Mouse (Mus musculus) neural tube, embryonic 12.5 days (tissue): ENCODE data around the gene Ltb4r2. TPM values are rescaled to one million over a fixed set of nuclear protein-coding genes. Genes with fewer than 3 reads are reported as not detected.
"Not testable (repeated sequence)": the region's sequence is repeated elsewhere in the genome, so short reads cannot be mapped to it uniquely, and the experiment has no call there.

Source experiments
- ATAC-seq: fragments of 200-750 bp; cut with Nextera tagmentation; 2 replicates; pipeline ENCODE4 v1.8.0; 2017; ENCODE audit warnings: low read depth, mild to moderate bottlenecking, moderate TSS enrichment, moderate library complexity; ENCODE audit not compliant: low FRiP score
- H3K27ac ChIP-seq: fragments of 300-500 bp; sonication (generic); 2 replicates; pipeline ENCODE4 v1.5.1; 2016
- H3K27me3 ChIP-seq: fragments of 300-500 bp; sonication (generic); replicated peaks from 2 replicates; pipeline ENCODE4 v1.6.1; 2016; ENCODE audit warnings: mild to moderate bottlenecking
- H3K36me3 ChIP-seq: fragments of 300-500 bp; sonication (generic); 2 replicates; pipeline ENCODE4 v1.6.1; 2016; ENCODE audit warnings: mild to moderate bottlenecking
- H3K4me1 ChIP-seq: fragments of 300-500 bp; sonication (generic); 2 replicates; pipeline ENCODE4 v1.6.1; 2016
- H3K4me2 ChIP-seq: fragments of 300-500 bp; sonication (generic); replicated peaks from 2 replicates; pipeline ENCODE4 v1.6.1; 2016; ENCODE audit warnings: mild to moderate bottlenecking
- H3K4me3 ChIP-seq: fragments of 300-500 bp; sonication (generic); 2 replicates; pipeline ENCODE4 v1.5.1; 2016
- H3K9ac ChIP-seq: fragments of 300-500 bp; sonication (generic); 2 replicates; pipeline ENCODE4 v1.6.1; 2016; ENCODE audit warnings: mild to moderate bottlenecking
- H3K9me3 ChIP-seq: fragments of 300-500 bp; sonication (generic); 2 replicates; pipeline ENCODE4 v1.6.1; 2016; ENCODE audit warnings: mild to moderate bottlenecking
- WGBS: fragments of 180-500 bp; shearing (Covaris S2); methylation state at CpG from one replicate; pipeline ENCODE4 v1.1.7; 2016; 5-methylcytosine and 5-hydroxymethylcytosine counted together
- polyA plus RNA-seq: library from polyadenylated mRNA; unstranded; fragments of >200 nt; fragmentation: Nextera tagmentation; extraction: Ambion mirVana; gene quantifications from 2 replicates; pipeline ENCODE4 v1.2.1, GENCODE M21; 2016

Gene Ltb4r2
- polyA plus RNA-seq, 1 experiment from 2014 or later, result 0.37 TPM

- 26% methylated on average over 10 of the region's 10 CpGs for WGBS
- Histone ChIP-seq H3K36me3 (peaks cover 36% of the 10 kb centered on the region), H3K4me2 (peak overlapping the region; percentile 98), H3K9ac (no peak overlapping the region), H3K27ac (no peak overlapping the region), H3K4me1 (peaks cover 26% of the 10 kb centered on the region), H3K9me3 (no peaks in the 10 kb centered on the region), H3K27me3 (no peaks in the 10 kb centered on the region), H3K4me3 (no peak overlapping the region)
- peak; percentile 44 for ATAC-seq
Observed at GRCm38 (mm10) chr14:55743711-55744110, 17.5 kb upstream of the Ltb4r2 start.

- H3K36me3 ChIP-seq, result peaks cover 32% of the 10 kb centered on the region
- H3K4me1 ChIP-seq, result peaks cover 26% of the 10 kb centered on the region
- H3K4me3 ChIP-seq, result peak within 1 kb of the TSS; percentile 84
- H3K27ac ChIP-seq, result peak within 1 kb of the TSS; percentile 32; the same call in 1 of the 2 replicates
- WGBS, result 2% methylated on average over 48 of the region's 48 CpGs
- no peaks in the 10 kb centered on the region for H3K9me3 ChIP-seq
- H3K9ac ChIP-seq, result peak within 1 kb of the TSS; percentile 80
- H3K4me2 ChIP-seq, result peak within 1 kb of the TSS; percentile 98
- peak; percentile 91 for ATAC-seq
- H3K27me3 ChIP-seq, result no peaks in the 10 kb centered on the region
Observed at GRCm38 (mm10) chr14:55745180-55745860, 15.9 kb upstream of the Ltb4r2 start, which contains the start of the genes Dhrs1 and Nop9. Gene Dhrs1 (minus strand): TSS chr14:55745690. Gene Nop9 (plus strand): TSS chr14:55745693.

GRCm38 (mm10) chr14:55745861-55746237 lies 15.4 kb upstream of the Ltb4r2 start:
- no peaks in the 10 kb centered on the region for H3K9me3 ChIP-seq
- no peak; the same call in 1 of the 2 replicates for ATAC-seq
- H3K27ac ChIP-seq, result peak overlapping the region; percentile 32; the same call in 1 of the 2 replicates
- H3K4me3 ChIP-seq, result peak overlapping the region; percentile 84
- H3K27me3 ChIP-seq, result no peaks in the 10 kb centered on the region
- H3K4me2 ChIP-seq, result peak overlapping the region; percentile 98
- H3K36me3 ChIP-seq, result peaks cover 32% of the 10 kb centered on the region
- peak overlapping the region; percentile 80 for H3K9ac ChIP-seq
- H3K4me1 ChIP-seq, result peaks cover 26% of the 10 kb centered on the region
- WGBS, result under 1% methylated on average over 31 of the region's 31 CpGs

GRCm38 (mm10) chr14:55747051-55747847 lies 14.0 kb upstream of the Ltb4r2 start:
- WGBS, result 92% methylated on average over 10 of the region's 10 CpGs
- peak overlapping the region; percentile 98 for H3K4me2 ChIP-seq
- no peaks in the 10 kb centered on the region for H3K9me3 ChIP-seq
- peaks cover 26% of the 10 kb centered on the region for H3K4me1 ChIP-seq
- ATAC-seq, result no peak
- H3K27me3 ChIP-seq, result no peaks in the 10 kb centered on the region
- peaks cover 38% of the 10 kb centered on the region for H3K36me3 ChIP-seq
- H3K27ac ChIP-seq, result no peak overlapping the region
- no peak overlapping the region for H3K4me3 ChIP-seq
- H3K9ac ChIP-seq, result no peak overlapping the region

GRCm38 (mm10) chr14:55757566-55757965 lies 3.7 kb upstream of the Ltb4r2 start:
- Histone ChIP-seq H3K9ac (no peak overlapping the region), H3K4me2 (no peak overlapping the region), H3K4me3 (no peak overlapping the region), H3K9me3 (no peaks in the 10 kb centered on the region), H3K4me1 (peaks cover 7% of the 10 kb centered on the region; the same call in 1 of the 2 replicates), H3K27ac (no peak overlapping the region), H3K36me3 (peaks cover 40% of the 10 kb centered on the region), H3K27me3 (peaks cover 22% of the 10 kb centered on the region)
- ATAC-seq, result no peak
- WGBS, result 84% methylated on average over 6 of the region's 6 CpGs

- WGBS, result 20% methylated on average over 8 of the region's 8 CpGs
- no peak within 1 kb of the TSS for H3K9ac ChIP-seq
- no peak for ATAC-seq
- H3K4me2 ChIP-seq, result no peak within 1 kb of the TSS; the same call in 1 of the 2 replicates
- peaks cover 30% of the 10 kb centered on the region for H3K27me3 ChIP-seq
- H3K4me1 ChIP-seq, result peaks cover 7% of the 10 kb centered on the region; the same call in 1 of the 2 replicates
- no peak within 1 kb of the TSS for H3K27ac ChIP-seq
- H3K9me3 ChIP-seq, result no peaks in the 10 kb centered on the region
- H3K36me3 ChIP-seq, result peaks cover 32% of the 10 kb centered on the region
- H3K4me3 ChIP-seq, result no peak within 1 kb of the TSS
Observed at GRCm38 (mm10) chr14:55758363-55758784, 2.9 kb upstream of the Ltb4r2 start, which contains the start of gene Cideb. Gene Cideb (minus strand): TSS chr14:55758458.

GRCm38 (mm10) chr14:55760156-55760555 lies 1.1 kb upstream of the Ltb4r2 start:
- 3% methylated on average over 6 of the region's 6 CpGs for WGBS
- H3K4me1 ChIP-seq, H3K4me3 ChIP-seq, H3K9me3 ChIP-seq, H3K27ac ChIP-seq, H3K9ac ChIP-seq: not testable (repeated sequence)
- peaks cover 14% of the 10 kb centered on the region for H3K36me3 ChIP-seq
- peak overlapping the region; percentile 40 for H3K4me2 ChIP-seq
- peaks cover 47% of the 10 kb centered on the region for H3K27me3 ChIP-seq
- ATAC-seq, result peak; percentile 12

GRCm38 (mm10) chr14:55762001-55762821 lies 983 bp downstream of the Ltb4r2 start:
- peak; percentile 71 for ATAC-seq
- no peaks in the 10 kb centered on the region for H3K9me3 ChIP-seq
- H3K36me3 ChIP-seq, result no peaks in the 10 kb centered on the region
- peak overlapping the region; percentile 64 for H3K9ac ChIP-seq
- H3K27ac ChIP-seq, result no peak overlapping the region
- peaks cover 63% of the 10 kb centered on the region for H3K27me3 ChIP-seq
- peak overlapping the region; percentile 52 for H3K4me3 ChIP-seq
- H3K4me1 ChIP-seq, result peaks cover 7% of the 10 kb centered on the region; the same call in 1 of the 2 replicates
- H3K4me2 ChIP-seq, result peak overlapping the region; percentile 86
- 1% methylated on average over 77 of the region's 77 CpGs for WGBS

- no peak for ATAC-seq
- H3K27me3 ChIP-seq, result peaks cover 72% of the 10 kb centered on the region
- no peak overlapping the region for H3K9ac ChIP-seq
- H3K4me3 ChIP-seq, result no peak overlapping the region
- 71% methylated on average over 7 of the region's 7 CpGs for WGBS
- H3K36me3 ChIP-seq, result no peaks in the 10 kb centered on the region
- peak overlapping the region; percentile 86; the same call in 1 of the 2 replicates for H3K4me2 ChIP-seq
- no peaks in the 10 kb centered on the region for H3K9me3 ChIP-seq
- no peak overlapping the region for H3K27ac ChIP-seq
- peaks cover 16% of the 10 kb centered on the region; the same call in 1 of the 2 replicates for H3K4me1 ChIP-seq
Observed at GRCm38 (mm10) chr14:55763166-55763565, 1.9 kb downstream of the Ltb4r2 start.

- no peak within 1 kb of the TSS for H3K4me3 ChIP-seq
- no peak for ATAC-seq
Observed at GRCm38 (mm10) chr14:55765696-55766095, 4.5 kb downstream of the Ltb4r2 start, which contains the start of gene Ltb4r1. Gene Ltb4r1 (plus strand): TSS chr14:55765962.

GRCm38 (mm10) chr14:55767519-55768414 lies 6.5 kb downstream of the Ltb4r2 start:
- Histone ChIP-seq H3K4me3 (peak overlapping the region; percentile 39), H3K27ac (no peak overlapping the region), H3K4me2 (peak overlapping the region; percentile 79), H3K9ac (peak overlapping the region; percentile 61), H3K36me3 (no peaks in the 10 kb centered on the region), H3K9me3 (no peaks in the 10 kb centered on the region), H3K27me3 (peaks cover 71% of the 10 kb centered on the region), H3K4me1 (peaks cover 9% of the 10 kb centered on the region; the same call in 1 of the 2 replicates)
- ATAC-seq, result peak; percentile 45
- WGBS, result 11% methylated on average over 52 of the region's 52 CpGs

More at GRCm38 (mm10) chr14:55765696-55766095, 4.5 kb downstream of the Ltb4r2 start, which contains the start of gene Ltb4r1:
- Histone ChIP-seq H3K36me3 (no peaks in the 10 kb centered on the region), H3K9me3 (no peaks in the 10 kb centered on the region), H3K27me3 (peaks cover 91% of the 10 kb centered on the region), H3K9ac (no peak within 1 kb of the TSS), H3K4me1 (peaks cover 16% of the 10 kb centered on the region; the same call in 1 of the 2 replicates), H3K27ac (no peak within 1 kb of the TSS), H3K4me2 (no peak within 1 kb of the TSS)
- 77% methylated on average over 4 of the region's 4 CpGs for WGBS
